In the genomic region with DNA sequence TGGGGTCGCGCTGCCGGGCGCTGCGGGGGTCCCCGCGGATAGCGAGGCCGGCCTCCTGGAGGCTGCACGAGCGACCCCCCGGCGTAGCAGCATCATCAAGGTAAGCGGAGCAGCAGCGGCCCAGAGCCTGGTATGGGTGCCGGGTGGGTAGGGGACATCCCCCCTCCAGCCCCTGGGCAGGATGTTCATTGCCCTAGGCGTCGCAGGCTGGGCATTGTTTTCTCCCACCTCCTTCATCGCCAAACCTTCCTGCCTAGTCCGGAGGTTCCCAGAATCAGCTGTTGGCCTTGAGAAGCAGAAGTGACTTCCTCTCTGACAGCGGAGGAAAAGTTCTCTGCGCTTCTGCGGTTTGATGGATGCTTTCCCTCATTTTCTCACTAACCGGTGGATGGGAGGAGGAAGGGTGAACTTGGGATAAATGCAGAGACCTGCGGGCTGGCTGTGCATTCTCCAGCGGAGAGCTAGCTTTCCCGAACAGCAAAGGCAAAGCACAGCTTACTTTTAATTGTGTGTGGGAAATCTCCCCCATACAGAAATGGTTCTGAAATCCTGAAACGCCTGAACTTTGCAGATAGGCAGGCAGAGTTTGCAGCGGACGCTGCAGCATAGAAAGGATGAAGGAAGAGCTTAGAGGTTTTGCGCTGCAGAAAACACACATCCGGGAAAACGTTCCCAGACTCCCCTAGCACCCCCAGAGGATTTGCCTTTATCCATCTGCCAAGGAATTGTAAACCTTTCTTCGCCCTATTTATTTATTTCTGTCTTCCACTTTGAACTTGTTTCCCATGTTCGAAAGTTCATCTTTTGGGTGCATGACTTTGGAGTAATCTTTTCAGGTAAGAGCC, we compare ENCODE assay signal across 8 mouse cellular contexts. TPM values are rescaled to one million over a fixed set of nuclear protein-coding genes. Genes with fewer than 3 reads are reported as not detected.
A peak's percentile ranks its signal among the peaks of the same experiment; 100 is the strongest.
DNase-seq lines count a peak whose midpoint lies in the region; ATAC-seq and TF ChIP-seq lines count a peak whose summit lies in the region.

No protein-coding gene starts in this region.

- H3K27me3 ChIP-seq in heart, embryonic 10.5 days (ENCODE audit: insufficient read depth, poor library complexity, severe bottlenecking) = peaks cover 15% of the 10 kb centered on the region; the same call in 1 of the 2 replicates
- H3K27me3 ChIP-seq in liver, embryonic 14.5 days (ENCODE audit: control insufficient read depth, insufficient read depth, low read length) = peaks cover 36% of the 10 kb centered on the region
- H3K27me3 ChIP-seq in neural tube, embryonic 13.5 days = peaks cover 3% of the 10 kb centered on the region; the same call in 1 of the 2 replicates

- ATAC-seq in liver, embryonic 14.5 days (ENCODE audit: insufficient read depth) = no peak
- peak; percentile 28 for ATAC-seq in neural tube, embryonic 13.5 days (ENCODE audit: low read depth)

- WGBS in heart, embryonic 10.5 days = 4% methylated on average over 35 of the region's 35 CpGs
- 3% methylated on average over 35 of the region's 35 CpGs for WGBS in liver, embryonic 14.5 days (ENCODE audit: insufficient replicate concordance)
- WGBS in neural tube, embryonic 13.5 days = 2% methylated on average over 35 of the region's 35 CpGs

- peak overlapping the region; percentile 77 for H3K4me3 ChIP-seq in heart, embryonic 10.5 days
- H3K4me3 ChIP-seq in liver, embryonic 14.5 days (ENCODE audit: insufficient read depth in 1 of 2, low read depth in 2 of 2, low read length in 2 of 2) = peak overlapping the region; percentile 31 to 48
- H3K4me3 ChIP-seq in neural tube, embryonic 13.5 days = peak overlapping the region; percentile 84

- peak; percentile 15 to 17 for DNase-seq in B cell, adult 2 months
- DNase-seq in ES-CJ7 (ENCODE audit: low read depth, low spot score) = peak; percentile 36
- peak; percentile 46 to 51 for DNase-seq in cerebellum, postnatal 25 days
- DNase-seq in heart, embryonic 10.5 days (ENCODE audit: low spot score) = no peak
- peak; percentile 12 to 18 for DNase-seq in kidney, adult 8-10 months
- no peak for DNase-seq in liver, embryonic 14.5 days (ENCODE audit: low read depth in 3 of 3, low spot score in 3 of 3)
- no peak for DNase-seq in urinary bladder, postnatal 36 days (ENCODE audit: low spot score in 2 of 2)

- no peak for TF ChIP-seq CTCF in liver, embryonic 14.5 days (IDR thresholded peaks at IDR 0.05; ENCODE audit: low read depth)

- peak overlapping the region; percentile 57 for H3K4me2 ChIP-seq in liver, embryonic 14.5 days (ENCODE audit: low read depth)
- peak overlapping the region; percentile 94 for H3K4me2 ChIP-seq in neural tube, embryonic 13.5 days

- H3K9me3 ChIP-seq in heart, embryonic 10.5 days = no peaks in the 10 kb centered on the region
- no peaks in the 10 kb centered on the region for H3K9me3 ChIP-seq in liver, embryonic 14.5 days (ENCODE audit: control insufficient read depth, low read length)
- H3K9me3 ChIP-seq in neural tube, embryonic 13.5 days = no peaks in the 10 kb centered on the region

- TF ChIP-seq EP300 in liver, embryonic 14.5 days (IDR thresholded peaks at IDR 0.05; ENCODE audit: low read depth) = no peak

- peak overlapping the region; percentile 84 for H3K27ac ChIP-seq in heart, embryonic 10.5 days
- H3K27ac ChIP-seq in liver, embryonic 14.5 days = no peak overlapping the region
- peak overlapping the region; percentile 85 for H3K27ac ChIP-seq in neural tube, embryonic 13.5 days (replicated peaks)

- H3K4me1 ChIP-seq in heart, embryonic 10.5 days = peaks cover 15% of the 10 kb centered on the region
- no peaks in the 10 kb centered on the region; a peak in 1 of 4 replicates for H3K4me1 ChIP-seq in liver, embryonic 14.5 days (replicated peaks; ENCODE audit: control insufficient read depth in 2 of 2, insufficient read depth in 2 of 2, low read length in 1 of 2)
- peaks cover 17% of the 10 kb centered on the region for H3K4me1 ChIP-seq in neural tube, embryonic 13.5 days (replicated peaks)

- no peak overlapping the region for H3K9ac ChIP-seq in liver, embryonic 14.5 days (replicated peaks)
- H3K9ac ChIP-seq in neural tube, embryonic 13.5 days = peak overlapping the region; percentile 86

- H3K36me3 ChIP-seq in heart, embryonic 10.5 days = no peaks in the 10 kb centered on the region
- no peaks in the 10 kb centered on the region for H3K36me3 ChIP-seq in liver, embryonic 14.5 days (replicated peaks; ENCODE audit: control insufficient read depth, insufficient read depth, low read depth)
- H3K36me3 ChIP-seq in neural tube, embryonic 13.5 days = no peaks in the 10 kb centered on the region

RNA-seq across cellular contexts. Expression of a gene that starts 1.0 kb away (rescaled TPM):
- polyA plus RNA-seq in heart, embryonic 10.5 days (2016; fragmentation: Nextera tagmentation; extraction: Ambion mirVana) = 0.60 and 0.77 TPM in 2 replicates
- polyA plus RNA-seq in liver, embryonic 14.5 days (2012; rRNA removed) = 0.05 and 0.12 TPM in 2 replicates
- polyA plus RNA-seq in liver, embryonic 14.5 days (2014; fragmentation: Nextera tagmentation; extraction: Ambion mirVana) = 0.05 and 0.09 TPM in 2 replicates
- 3.9 and 4.4 TPM in 2 replicates for polyA plus RNA-seq in neural tube, embryonic 13.5 days (2015; fragmentation: Nextera tagmentation; extraction: Ambion mirVana)

RNA-seq across cellular contexts. Expression of a gene that starts 43.5 kb away (rescaled TPM):
- polyA plus RNA-seq in heart, embryonic 10.5 days (2016; fragmentation: Nextera tagmentation; extraction: Ambion mirVana) = 0.70 and 0.72 TPM in 2 replicates
- polyA plus RNA-seq in liver, embryonic 14.5 days (2012; rRNA removed) = not detected in 2 replicates
- polyA plus RNA-seq in liver, embryonic 14.5 days (2014; fragmentation: Nextera tagmentation; extraction: Ambion mirVana) = not detected in 2 replicates
- polyA plus RNA-seq in neural tube, embryonic 13.5 days (2015; fragmentation: Nextera tagmentation; extraction: Ambion mirVana) = 0.49 TPM in 1 of 2 replicates, not detected in the other

Comparison
In these comparisons a context has a peak if more than half of its experiments do, and no peak if none do; other contexts are left out.
1. DNase-seq: peak in B cell, adult 2 months (2 of 2), ES-CJ7 (single experiment), cerebellum, postnatal 25 days (2 of 2) and kidney, adult 8-10 months (2 of 2); none in heart, embryonic 10.5 days (single experiment), liver, embryonic 14.5 days (0 of 3) and urinary bladder, postnatal 36 days (0 of 2).
2. Peak in every context shown above with its lines, with median percentiles within 50 percentile points of each other: H3K4me3 ChIP-seq.